Mouse (Mus musculus) limb, embryonic 11.5 days (tissue): Measurements from ENCODE around the gene Hmgxb4. TPM values are rescaled to one million over a fixed set of nuclear protein-coding genes. Genes with fewer than 3 reads are reported as not detected.

Experiments
- ATAC-seq: fragments of 200-750 bp; cut with Nextera tagmentation; 2 replicates; pipeline ENCODE4 v1.8.0; 2017; ENCODE audit warnings: low read depth; ENCODE audit not compliant: insufficient number of reproducible peaks, low FRiP score, low TSS enrichment
- DNase-seq: peaks from one replicate; pipeline ENCODE4 v3.0.0-alpha.2; 2015; ENCODE audit warnings: low spot score
- H3K27ac ChIP-seq: fragments of 300-500 bp; sonication (generic); replicated peaks from 2 replicates; pipeline ENCODE4 v1.5.1; 2014; ENCODE audit warnings: low read depth, mild to moderate bottlenecking, low read length
- H3K27me3 ChIP-seq: fragments of 300-500 bp; sonication (generic); 2 replicates; pipeline ENCODE4 v1.6.1; 2014; ENCODE audit warnings: mild to moderate bottlenecking, low read length, mixed read lengths; ENCODE audit not compliant: control insufficient read depth, insufficient read depth
- H3K36me3 ChIP-seq: fragments of 300-500 bp; sonication (generic); 2 replicates; pipeline ENCODE4 v1.6.1; 2014; ENCODE audit warnings: mild to moderate bottlenecking, low read length, moderate library complexity, mixed read lengths; ENCODE audit not compliant: control insufficient read depth, insufficient read depth
- H3K4me1 ChIP-seq: fragments of 300-500 bp; sonication (generic); 2 replicates; pipeline ENCODE4 v1.6.1; 2014; ENCODE audit warnings: low read length, mixed read lengths; ENCODE audit not compliant: control insufficient read depth, insufficient read depth
- H3K4me2 ChIP-seq: fragments of 300-500 bp; sonication (generic); 2 replicates; pipeline ENCODE4 v1.6.1; 2014; ENCODE audit warnings: low read depth, mild to moderate bottlenecking, moderate library complexity; ENCODE audit not compliant: severe bottlenecking
- H3K4me3 ChIP-seq: fragments of 300-500 bp; sonication (generic); 2 replicates; pipeline ENCODE4 v1.5.1; 2014; ENCODE audit warnings: low read depth, low read length
- H3K9ac ChIP-seq: fragments of 300-500 bp; sonication (generic); 2 replicates; pipeline ENCODE4 v1.6.1; 2014; ENCODE audit warnings: mild to moderate bottlenecking, low read length
- H3K9me3 ChIP-seq: fragments of 300-500 bp; sonication (generic); 2 replicates; pipeline ENCODE4 v1.6.1; 2016; ENCODE audit warnings: low read length; ENCODE audit not compliant: control insufficient read depth
- WGBS: fragments of 180-500 bp; shearing (Covaris S2); extraction: QIAGEN DNeasy Blood & Tissue Kit; methylation state at CpG from one replicate; pipeline ENCODE4 v1.1.7; 2014; 5-methylcytosine and 5-hydroxymethylcytosine counted together
- polyA plus RNA-seq: library from polyadenylated mRNA; unstranded; fragments of >200 nt; fragmentation: Nextera tagmentation; extraction: Ambion mirVana; gene quantifications from 2 replicates; pipeline ENCODE4 v1.2.1, GENCODE M21; 2014

Hmgxb4 gene
- polyA plus RNA-seq, 1 experiment from 2014 or later = 49.7 TPM

DNA sequence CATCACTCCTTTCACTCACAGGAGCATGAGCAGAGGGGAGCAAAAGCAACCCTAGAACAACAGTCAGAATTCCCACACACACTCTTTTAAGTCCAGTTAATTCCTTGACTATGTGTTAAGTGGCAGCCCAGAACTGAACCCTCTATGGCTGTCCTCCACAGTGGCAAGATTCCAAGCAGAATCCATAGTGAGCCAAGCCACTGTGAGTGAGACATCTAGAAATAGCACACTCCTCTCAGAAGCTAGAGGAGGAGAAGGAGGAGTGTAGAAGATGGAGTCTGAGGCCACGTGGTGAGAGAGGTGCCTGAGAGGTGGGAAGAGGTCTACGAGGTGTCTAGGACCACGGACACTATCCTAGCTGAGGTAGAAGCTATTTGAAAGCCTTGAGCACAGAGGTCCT lies 71.6 kb downstream of the Hmgxb4 start:
- H3K36me3 ChIP-seq = no peaks in the 10 kb centered on the region
- no peak overlapping the region for H3K9ac ChIP-seq
- no peak overlapping the region for H3K27ac ChIP-seq
- ATAC-seq (no peak), DNase-seq (no peak)
- H3K4me2 ChIP-seq = no peak overlapping the region
- WGBS = 91% methylated on average over 3 of the region's 3 CpGs
- H3K4me3 ChIP-seq = no peak overlapping the region
- no peaks in the 10 kb centered on the region for H3K27me3 ChIP-seq
- no peaks in the 10 kb centered on the region for H3K4me1 ChIP-seq
- no peaks in the 10 kb centered on the region for H3K9me3 ChIP-seq

- Histone ChIP-seq H3K4me1 (no peaks in the 10 kb centered on the region), H3K9me3 (no peaks in the 10 kb centered on the region), H3K9ac (no peak overlapping the region), H3K4me3 (no peak overlapping the region), H3K27ac (no peak overlapping the region), H3K27me3 (no peaks in the 10 kb centered on the region), H3K36me3 (no peaks in the 10 kb centered on the region), H3K4me2 (no peak overlapping the region)
- DNase-seq = no peak
- WGBS = 86% methylated on average over 6 of the region's 6 CpGs
- ATAC-seq = no peak
Observed at GRCm38 (mm10) chr8:75067287-75067686, 74.1 kb downstream of the Hmgxb4 start.

DNA sequence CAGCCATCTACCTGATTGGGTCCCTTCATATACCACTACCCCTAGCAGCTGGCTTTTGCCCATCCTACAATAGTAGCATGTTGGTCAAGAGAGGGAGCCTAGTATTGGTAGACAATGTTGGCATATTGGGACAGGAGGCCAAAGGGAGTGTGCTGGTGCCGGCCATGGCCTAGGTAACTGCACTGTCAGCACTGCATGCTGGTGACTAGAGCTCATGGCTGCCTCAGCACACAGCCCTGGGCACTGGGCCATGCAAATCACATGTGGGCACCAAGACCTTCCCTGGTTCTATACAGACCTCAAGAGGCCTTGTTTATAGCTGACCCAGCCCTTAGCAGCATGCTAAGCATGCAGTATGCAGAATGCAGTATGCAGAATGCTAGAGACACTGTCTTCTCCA lies 77.1 kb downstream of the Hmgxb4 start:
- H3K9ac ChIP-seq = no peak overlapping the region
- no peak for ATAC-seq
- DNase-seq = no peak
- no peaks in the 10 kb centered on the region for H3K27me3 ChIP-seq
- H3K4me2 ChIP-seq = no peak overlapping the region
- H3K36me3 ChIP-seq = no peaks in the 10 kb centered on the region
- no peaks in the 10 kb centered on the region for H3K9me3 ChIP-seq
- H3K27ac ChIP-seq = no peak overlapping the region
- WGBS = 83% methylated on average over 1 of the region's 1 CpGs
- no peaks in the 10 kb centered on the region for H3K4me1 ChIP-seq
- no peak overlapping the region for H3K4me3 ChIP-seq

- no peaks in the 10 kb centered on the region for H3K27me3 ChIP-seq
- WGBS = 27% methylated on average over 4 of the region's 4 CpGs
- no peaks in the 10 kb centered on the region for H3K4me1 ChIP-seq
- peak; percentile 78 for ATAC-seq
- DNase-seq = peak; percentile 86
- no peak overlapping the region for H3K27ac ChIP-seq
- no peak overlapping the region for H3K4me2 ChIP-seq
- H3K9ac ChIP-seq = no peak overlapping the region
- H3K9me3 ChIP-seq = no peaks in the 10 kb centered on the region
- H3K4me3 ChIP-seq = no peak overlapping the region
- no peaks in the 10 kb centered on the region for H3K36me3 ChIP-seq
Observed at GRCm38 (mm10) chr8:75071627-75072346, 78.6 kb downstream of the Hmgxb4 start.

DNA sequence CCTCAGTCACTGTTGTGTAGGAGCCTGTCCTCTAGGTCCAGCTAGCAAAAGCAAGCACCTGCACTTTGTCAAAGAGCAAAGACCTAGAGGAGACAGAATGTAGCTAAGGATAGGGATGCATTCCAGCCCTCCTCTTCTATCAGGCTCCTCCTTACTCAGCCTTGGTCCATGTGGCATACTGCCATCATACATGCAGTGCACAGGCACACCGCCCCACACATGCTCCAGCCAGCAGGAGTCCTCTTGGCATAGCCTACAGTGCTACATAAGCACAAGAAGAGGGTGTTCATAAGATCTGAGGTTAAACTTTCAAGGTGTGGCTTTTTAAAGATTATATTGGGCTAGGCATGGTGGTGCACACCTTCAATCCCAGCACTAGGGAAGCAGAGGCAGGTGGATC lies 81.7 kb downstream of the Hmgxb4 start:
- H3K27ac ChIP-seq = no peak overlapping the region
- 91% methylated on average over 1 of the region's 1 CpGs for WGBS
- no peak overlapping the region for H3K9ac ChIP-seq
- H3K36me3 ChIP-seq = no peaks in the 10 kb centered on the region
- no peaks in the 10 kb centered on the region for H3K9me3 ChIP-seq
- no peaks in the 10 kb centered on the region for H3K27me3 ChIP-seq
- no peak for DNase-seq
- H3K4me3 ChIP-seq = no peak overlapping the region
- no peaks in the 10 kb centered on the region for H3K4me1 ChIP-seq
- H3K4me2 ChIP-seq = no peak overlapping the region
- no peak for ATAC-seq

- no peaks in the 10 kb centered on the region for H3K4me1 ChIP-seq
- no peak overlapping the region for H3K4me3 ChIP-seq
- DNase-seq (no peak), ATAC-seq (no peak)
- H3K36me3 ChIP-seq = no peaks in the 10 kb centered on the region
- H3K27ac ChIP-seq = no peak overlapping the region
- no peak overlapping the region for H3K9ac ChIP-seq
- no peak overlapping the region for H3K4me2 ChIP-seq
- 77% methylated on average over 1 of the region's 1 CpGs for WGBS
- H3K27me3 ChIP-seq = no peaks in the 10 kb centered on the region
- no peaks in the 10 kb centered on the region for H3K9me3 ChIP-seq
Observed at GRCm38 (mm10) chr8:75078215-75078614, 85.1 kb downstream of the Hmgxb4 start.

DNA sequence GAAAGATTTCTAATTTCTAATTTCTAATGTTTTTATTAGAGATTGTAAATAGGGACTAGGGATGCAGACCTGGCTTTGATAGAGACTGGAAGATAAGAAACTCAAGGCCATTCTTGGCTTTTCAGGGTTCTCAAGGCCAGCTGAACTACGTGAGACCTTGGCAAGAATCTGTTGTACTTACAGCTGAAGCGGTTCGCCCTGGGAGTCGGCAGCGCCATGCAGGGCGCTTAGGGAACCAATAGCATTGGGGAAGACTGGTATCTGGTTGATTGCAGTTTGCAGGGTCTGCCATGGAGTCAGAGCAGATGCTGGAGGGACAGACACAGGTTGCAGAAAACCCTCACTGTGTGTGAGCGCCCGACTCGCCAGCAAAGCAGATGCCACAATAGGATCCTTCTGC lies 85.7 kb downstream of the Hmgxb4 start:
- Histone ChIP-seq H3K9me3 (no peaks in the 10 kb centered on the region), H3K4me3 (no peak overlapping the region), H3K36me3 (no peaks in the 10 kb centered on the region), H3K4me2 (no peak overlapping the region), H3K27ac (no peak overlapping the region), H3K9ac (no peak overlapping the region), H3K4me1 (no peaks in the 10 kb centered on the region), H3K27me3 (no peaks in the 10 kb centered on the region)
- ATAC-seq = no peak
- WGBS = 94% methylated on average over 9 of the region's 9 CpGs
- no peak for DNase-seq
